Mouse (Mus musculus) CD4-positive, CD25-positive, alpha-beta regulatory T cell (primary cell): ENCODE data around the gene Prr29. TPM values are rescaled to one million over a fixed set of nuclear protein-coding genes. Genes with fewer than 3 reads are reported as not detected.

Experiments used
- polyA plus RNA-seq: library from polyadenylated mRNA; unstranded; fragments of 100-300 nt; shearing (Covaris generic); gene quantifications from one replicate; pipeline ENCODE4 v1.2.1, GENCODE M21; 2017

The Prr29 gene
- 0.24 TPM for polyA plus RNA-seq

DNA sequence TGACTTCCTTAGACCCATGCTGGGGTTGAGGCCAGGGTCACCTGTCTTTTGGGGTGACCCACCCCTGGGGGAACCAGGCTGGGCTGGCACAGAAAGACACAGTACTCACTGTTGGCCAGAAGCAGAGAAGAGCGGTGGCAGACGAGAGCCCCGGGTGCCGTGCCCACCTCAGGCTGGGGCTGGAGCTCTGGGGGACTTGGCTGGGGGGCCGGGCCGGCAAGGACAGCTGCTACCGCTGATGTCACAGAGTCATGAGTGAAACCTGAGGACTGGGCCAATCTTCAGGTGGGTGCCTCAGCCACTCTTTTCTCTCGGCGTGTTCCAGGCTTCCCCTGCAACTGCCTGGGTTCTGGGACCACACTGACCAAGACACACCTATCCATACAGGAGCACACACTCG, at the start of gene Prr29:
Prr29 (plus strand) TSS at position 107 of the 400 bp plus-strand sequence.

DNA sequence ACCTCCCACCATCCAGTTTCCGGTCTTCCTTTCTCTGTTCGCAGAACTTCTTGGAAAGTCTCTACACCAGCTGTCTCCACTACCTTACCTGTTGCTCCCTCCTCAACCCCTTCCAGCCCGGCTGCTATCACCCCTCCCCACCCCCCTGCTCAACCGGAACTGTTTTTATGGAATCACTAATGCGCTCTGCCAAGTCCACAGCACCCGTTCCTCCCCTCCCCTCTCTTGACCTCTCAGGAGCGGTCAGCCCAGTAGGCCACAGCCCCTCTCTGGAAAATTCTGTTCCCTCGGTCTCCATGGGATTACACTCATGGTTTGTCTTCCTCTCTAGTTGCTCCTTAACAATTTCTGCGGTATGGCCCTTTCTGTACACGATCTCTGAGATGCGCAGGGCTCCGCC, 12.1 kb upstream of the Prr29 start, which contains the start of gene Scn4a:
Scn4a (minus strand) TSS at position 101 of the 400 bp plus-strand sequence.

GRCm38 (mm10) chr11:106387791-106388216, 22.5 kb downstream of the Prr29 start, which contains the start of gene Icam2:
TSS of gene Icam2 (minus strand) at chr11:106388075.

Other genes starting within 250 kb of the Prr29 start
- 0.87 TPM for gene Gm10840, start 204.6 kb upstream of the Prr29 start, polyA plus RNA-seq
- gene Limd2, start 204.6 kb upstream of the Prr29 start, polyA plus RNA-seq: 1,824 TPM
- gene Strada, start 163.3 kb upstream of the Prr29 start, polyA plus RNA-seq: 33.1 TPM
- gene Ccdc47, start 149.1 kb upstream of the Prr29 start, polyA plus RNA-seq: 97.3 TPM
- gene Ddx42, start 148.5 kb upstream of the Prr29 start, polyA plus RNA-seq: 104 TPM
- gene Ftsj3, start 109.4 kb upstream of the Prr29 start, polyA plus RNA-seq: 72.1 TPM
- gene Psmc5, start 109.3 kb upstream of the Prr29 start, polyA plus RNA-seq: 192 TPM
- gene Smarcd2, start 92.5 kb upstream of the Prr29 start, polyA plus RNA-seq: 186 TPM
- gene Tcam1, start 88.8 kb upstream of the Prr29 start, polyA plus RNA-seq: 0.18 TPM
- not detected for gene Gh, start 63.6 kb upstream of the Prr29 start, polyA plus RNA-seq
- gene Cd79b, start 50.7 kb upstream of the Prr29 start, polyA plus RNA-seq: 39.5 TPM
- not detected for gene Scn4a, start 12.2 kb upstream of the Prr29 start, polyA plus RNA-seq
- gene Icam2, start 22.6 kb downstream of the Prr29 start, polyA plus RNA-seq: 119 TPM
- gene Ern1, start 122.4 kb downstream of the Prr29 start, polyA plus RNA-seq: 4.1 TPM
- gene Tex2, start 248.0 kb downstream of the Prr29 start, polyA plus RNA-seq: 21.8 TPM